Comparison of ENCODE assay signal across 20 mouse cellular contexts in the genomic region with DNA sequence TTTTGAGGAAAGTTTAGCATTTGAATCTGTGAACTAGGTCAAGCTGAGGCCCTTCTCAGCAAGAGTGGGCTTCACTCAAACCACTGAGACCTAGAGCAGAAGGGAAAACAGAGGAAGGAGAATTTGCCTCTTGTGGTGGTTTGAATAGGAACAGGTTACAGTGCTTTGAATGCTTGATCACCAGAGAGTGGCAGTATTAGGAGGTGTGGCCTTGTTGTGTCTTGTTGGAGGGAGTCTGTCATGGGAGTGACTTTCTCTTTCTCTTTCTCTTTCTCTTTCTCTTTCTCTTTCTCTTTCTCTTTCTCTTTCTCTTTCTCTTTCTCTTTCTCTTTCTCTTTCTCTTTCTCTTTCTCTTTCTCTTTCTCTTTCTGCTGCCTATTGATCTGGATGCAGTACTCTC.
A peak's percentile ranks its signal among the peaks of the same experiment; 100 is the strongest.
DNase-seq lines count a peak whose midpoint lies in the region; ATAC-seq and TF ChIP-seq lines count a peak whose summit lies in the region.
"Had no signal": no experiment of that assay in that cellular context is flagged by ENCODE, and none has a peak within 500 bp of the region (broad histone marks: within the 10 kb centered on the region; RNA-seq: fewer than 3 reads in every experiment).

No protein-coding gene starts in this region.

- DNase-seq in CH12.LX (ENCODE audit: extremely low read depth), result peak; percentile 50
- DNase-seq in adrenal gland, adult 2 months, result no peak
- DNase-seq in right cerebral cortex, postnatal 10 days (ENCODE audit: low spot score in 2 of 2), result no peak
- DNase-seq: adrenal gland, postnatal 14 days; B cell, adult 2 months; cerebellum, adult 11-12 months; cerebellum, adult 9-11 months; embryo, embryonic 11 days; heart, adult 18-20 months; heart, postnatal 10 days; heart, postnatal 4 days had no signal

- no peaks in the 10 kb centered on the region for H3K27me3 ChIP-seq in CH12.LX (replicated peaks)
- H3K27me3 ChIP-seq in megakaryocyte, embryonic 14.5 days (replicated peaks), result no peaks in the 10 kb centered on the region
- no peaks in the 10 kb centered on the region for H3K27me3 ChIP-seq in hindbrain, embryonic 13.5 days
- H3K27me3 ChIP-seq: embryonic facial prominence, embryonic 12.5 days; forebrain, embryonic 15.5 days; hindbrain, embryonic 12.5 days; intestine, embryonic 15.5 days had no signal

- H3K4me1 ChIP-seq in CH12.LX (ENCODE audit: control insufficient read depth in 1 of 2, insufficient read depth in 2 of 2), result peaks cover 8 to 10% of the 10 kb centered on the region in 2 experiments
- peaks cover 42% of the 10 kb centered on the region for H3K4me1 ChIP-seq in megakaryocyte, embryonic 14.5 days
- H3K4me1 ChIP-seq in hindbrain, embryonic 13.5 days (replicated peaks), result no peaks in the 10 kb centered on the region
- H3K4me1 ChIP-seq: embryonic facial prominence, embryonic 12.5 days; forebrain, embryonic 15.5 days; heart, embryonic 10.5 days; hindbrain, embryonic 12.5 days; intestine, embryonic 15.5 days had no signal

- peak; percentile 23 for ATAC-seq in activated CD4-positive, CD25-positive, alpha-beta regulatory T cell, adult 4 months
- no peak for ATAC-seq in hindbrain, embryonic 13.5 days (ENCODE audit: low FRiP score)
- ATAC-seq: forebrain, embryonic 15.5 days; hindbrain, postnatal 0 days; intestine, embryonic 15.5 days had no signal

- dilution Hi-C loops in CH12.LX (cut with MboI; ENCODE audit: extremely low pct_ligation_motif_present, extremely low pct_unique_long_range_greater_than_20kb, low sequenced_read_pairs), result no loop called here

- TF ChIP-seq RAD21 in CH12.LX (IDR thresholded peaks at IDR 0.05; ENCODE audit: low read depth, low read length), result no peak

- H3K27ac ChIP-seq in CH12.LX (ENCODE audit: insufficient read depth, low read depth), result peak overlapping the region; percentile 15; the same call in 1 of the 2 replicates
- no peak overlapping the region for H3K27ac ChIP-seq in hindbrain, embryonic 13.5 days
- H3K27ac ChIP-seq: embryonic facial prominence, embryonic 12.5 days; forebrain, embryonic 15.5 days; heart, embryonic 10.5 days; hindbrain, embryonic 12.5 days; hindbrain, postnatal 0 days; intestine, embryonic 15.5 days had no signal

- H3K36me3 ChIP-seq in CH12.LX (replicated peaks in 1 of 2; ENCODE audit: control insufficient read depth in 1 of 2, insufficient read depth in 1 of 2, low read length in 1 of 2), result no peaks in the 10 kb centered on the region
- H3K36me3 ChIP-seq in megakaryocyte, embryonic 14.5 days (replicated peaks; ENCODE audit: low read length), result peaks cover 2% of the 10 kb centered on the region
- H3K36me3 ChIP-seq in hindbrain, embryonic 13.5 days, result no peaks in the 10 kb centered on the region
- H3K36me3 ChIP-seq: embryonic facial prominence, embryonic 12.5 days; forebrain, embryonic 15.5 days; heart, embryonic 10.5 days; hindbrain, embryonic 12.5 days; intestine, embryonic 15.5 days had no signal

- TF ChIP-seq EP300 in CH12.LX (IDR thresholded peaks at IDR 0.05; ENCODE audit: low read length), result no peak

- in situ Hi-C loops in CH12.LX (cut with MboI; ENCODE audit: low pct_ligation_motif_present, low pct_unique_long_range_greater_than_20kb, low sequenced_read_pairs), result loop anchor here (25.0 kb wide), 2 partner anchors 356 to 644 kb away; no protein-coding TSS in a partner anchor

- no peak for TF ChIP-seq POLR2A in CH12.LX (IDR thresholded peaks at IDR 0.05; ENCODE audit: low read depth, low read length)

- no peak for TF ChIP-seq CTCF in CH12.LX (conservative IDR thresholded peaks at IDR 0.05 in 1 of 2, IDR thresholded peaks at IDR 0.05 in 1 of 2; ENCODE audit: low read depth in 2 of 2, low read length in 2 of 2)

- H3K9me3 ChIP-seq in CH12.LX (replicated peaks; ENCODE audit: low read length), result no peaks in the 10 kb centered on the region
- H3K9me3 ChIP-seq in megakaryocyte, embryonic 14.5 days, result peaks cover 10% of the 10 kb centered on the region
- H3K9me3 ChIP-seq in hindbrain, embryonic 13.5 days, result no peaks in the 10 kb centered on the region
- H3K9me3 ChIP-seq: embryonic facial prominence, embryonic 12.5 days; forebrain, embryonic 15.5 days; heart, embryonic 10.5 days; hindbrain, embryonic 12.5 days; intestine, embryonic 15.5 days had no signal

- H3K9ac ChIP-seq in CH12.LX (ENCODE audit: insufficient read depth, low read depth), result no peak overlapping the region
- H3K9ac ChIP-seq in hindbrain, embryonic 13.5 days, result no peak overlapping the region
- H3K9ac ChIP-seq: embryonic facial prominence, embryonic 12.5 days; forebrain, embryonic 15.5 days; hindbrain, embryonic 12.5 days; intestine, embryonic 15.5 days had no signal

- no peaks in the 10 kb centered on the region for H3K79me2 ChIP-seq in CH12.LX (replicated peaks; ENCODE audit: control insufficient read depth, extremely low read depth, insufficient read depth, poor library complexity, severe bottlenecking)

- H3K4me2 ChIP-seq in CH12.LX (ENCODE audit: insufficient read depth, low read depth, poor library complexity, severe bottlenecking), result peak overlapping the region; percentile 55
- H3K4me2 ChIP-seq in hindbrain, embryonic 13.5 days, result no peak overlapping the region
- H3K4me2 ChIP-seq: embryonic facial prominence, embryonic 12.5 days; forebrain, embryonic 15.5 days; hindbrain, embryonic 12.5 days; intestine, embryonic 15.5 days had no signal

- H3K4me3 ChIP-seq in CH12.LX (replicated peaks in 1 of 3; ENCODE audit: low read depth in 2 of 3, low read length in 2 of 3, poor library complexity in 1 of 3), result peak overlapping the region; percentile 37 to 63 (median 47)
- H3K4me3 ChIP-seq in megakaryocyte, embryonic 14.5 days (replicated peaks), result peak overlapping the region; percentile 82
- no peak overlapping the region for H3K4me3 ChIP-seq in hindbrain, embryonic 13.5 days
- H3K4me3 ChIP-seq: embryonic facial prominence, embryonic 12.5 days; forebrain, embryonic 15.5 days; heart, embryonic 10.5 days; hindbrain, embryonic 12.5 days; intestine, embryonic 15.5 days had no signal

TF ChIP-seq in CH12.LX, 34 proteins besides CTCF, POLR2A, EP300 and RAD21:
- TF ChIP-seq ELF1 (IDR thresholded peaks at IDR 0.05; ENCODE audit: low read depth, low read length), result no peak
- no peak for TF ChIP-seq TCF12 (IDR thresholded peaks at IDR 0.05; ENCODE audit: low read depth, low read length)
- TF ChIP-seq BHLHE40 (IDR thresholded peaks at IDR 0.05; ENCODE audit: low read depth, low read length), result no peak
- peak; percentile 100 for TF ChIP-seq ETS1 (conservative IDR thresholded peaks at IDR 0.05; ENCODE audit: low read depth, low read length)
- TF ChIP-seq MAFK (IDR thresholded peaks at IDR 0.05; ENCODE audit: insufficient replicate concordance, low read length), result no peak
- no peak for TF ChIP-seq JUND (conservative IDR thresholded peaks at IDR 0.05; ENCODE audit: low read depth, low read length)
- no peak for TF ChIP-seq RCOR1 (conservative IDR thresholded peaks at IDR 0.05; ENCODE audit: low read depth, low read length)
- no peak for TF ChIP-seq MAZ (IDR thresholded peaks at IDR 0.05; ENCODE audit: low read depth, low read length)
- TF ChIP-seq MXI1 (IDR thresholded peaks at IDR 0.05; ENCODE audit: low read depth, low read length), result no peak
- TF ChIP-seq UBTF (IDR thresholded peaks at IDR 0.05; ENCODE audit: low read depth, low read length), result no peak
- TF ChIP-seq ZMIZ1 (IDR thresholded peaks at IDR 0.05; ENCODE audit: low read depth, low read length), result no peak
- TF ChIP-seq HCFC1 (IDR thresholded peaks at IDR 0.05; ENCODE audit: low read depth, low read length), result no peak
- TF ChIP-seq USF2 (conservative IDR thresholded peaks at IDR 0.05; ENCODE audit: low read depth, low read length), result no peak
- peak; percentile 71 for TF ChIP-seq IRF4 (IDR thresholded peaks at IDR 0.05; ENCODE audit: low read depth, low read length)
- no peak for TF ChIP-seq GABPA (IDR thresholded peaks at IDR 0.05; ENCODE audit: insufficient replicate concordance, low read depth, low read length)
